Mouse (Mus musculus) neural tube, embryonic 11.5 days (tissue): ENCODE data around the gene Treml4. TPM values are rescaled to one million over a fixed set of nuclear protein-coding genes. Genes with fewer than 3 reads are reported as not detected.

Source experiments
- polyA plus RNA-seq: library from polyadenylated mRNA; unstranded; fragments of >200 nt; fragmentation: Nextera tagmentation; extraction: Ambion mirVana; gene quantifications from 2 replicates; pipeline ENCODE4 v1.2.1, GENCODE M21; 2014

Treml4 gene
- polyA plus RNA-seq, 1 experiment from 2014 or later, result 0.25 TPM

Other genes with a start within 250 kb of the Treml4 start
- not detected in 2 replicates for gene 1700122O11Rik, start 226.0 kb upstream of the Treml4 start, polyA plus RNA-seq
- not detected in 2 replicates for gene 1700067P10Rik, start 175.0 kb upstream of the Treml4 start, polyA plus RNA-seq
- not detected in 2 replicates for gene 9830107B12Rik, start 118.0 kb upstream of the Treml4 start, polyA plus RNA-seq
- not detected in 2 replicates for gene A530064D06Rik, start 97.0 kb upstream of the Treml4 start, polyA plus RNA-seq
- gene Trem1, start 31.5 kb upstream of the Treml4 start, polyA plus RNA-seq, result 0.07 TPM in 1 of 2 replicates, not detected in the other
- gene Trem3, start 16.5 kb upstream of the Treml4 start, polyA plus RNA-seq, result not detected in 2 replicates
- 0.11 and 0.26 TPM in 2 replicates for gene Treml2, start 35.2 kb downstream of the Treml4 start, polyA plus RNA-seq
- 0.08 TPM in 1 of 2 replicates, not detected in the other for gene B430306N03Rik, start 51.8 kb downstream of the Treml4 start, polyA plus RNA-seq
- 1.7 and 1.8 TPM in 2 replicates for gene Trem2, start 82.1 kb downstream of the Treml4 start, polyA plus RNA-seq
- gene Treml1, start 95.6 kb downstream of the Treml4 start, polyA plus RNA-seq, result 2.5 and 3.2 TPM in 2 replicates
- gene Nfya, start 145.6 kb downstream of the Treml4 start, polyA plus RNA-seq, result 23.1 and 27.8 TPM in 2 replicates
- gene Oard1, start 145.7 kb downstream of the Treml4 start, polyA plus RNA-seq, result 73.5 and 74.2 TPM in 2 replicates
- gene Apobec2, start 168.6 kb downstream of the Treml4 start, polyA plus RNA-seq, result 5.5 and 5.7 TPM in 2 replicates
- gene Tspo2, start 187.2 kb downstream of the Treml4 start, polyA plus RNA-seq, result 0.34 TPM in 1 of 2 replicates, not detected in the other
- 0.16 and 0.48 TPM in 2 replicates for gene Unc5cl, start 190.6 kb downstream of the Treml4 start, polyA plus RNA-seq